Mouse (Mus musculus) testis, postnatal 14 days (tissue): Measurements from ENCODE around the gene Agap1.

Experiments
- DNase-seq: peaks from one replicate; pipeline ENCODE4 v3.0.0; 2021; ENCODE audit warnings: low spot score

Gene Agap1

DNA sequence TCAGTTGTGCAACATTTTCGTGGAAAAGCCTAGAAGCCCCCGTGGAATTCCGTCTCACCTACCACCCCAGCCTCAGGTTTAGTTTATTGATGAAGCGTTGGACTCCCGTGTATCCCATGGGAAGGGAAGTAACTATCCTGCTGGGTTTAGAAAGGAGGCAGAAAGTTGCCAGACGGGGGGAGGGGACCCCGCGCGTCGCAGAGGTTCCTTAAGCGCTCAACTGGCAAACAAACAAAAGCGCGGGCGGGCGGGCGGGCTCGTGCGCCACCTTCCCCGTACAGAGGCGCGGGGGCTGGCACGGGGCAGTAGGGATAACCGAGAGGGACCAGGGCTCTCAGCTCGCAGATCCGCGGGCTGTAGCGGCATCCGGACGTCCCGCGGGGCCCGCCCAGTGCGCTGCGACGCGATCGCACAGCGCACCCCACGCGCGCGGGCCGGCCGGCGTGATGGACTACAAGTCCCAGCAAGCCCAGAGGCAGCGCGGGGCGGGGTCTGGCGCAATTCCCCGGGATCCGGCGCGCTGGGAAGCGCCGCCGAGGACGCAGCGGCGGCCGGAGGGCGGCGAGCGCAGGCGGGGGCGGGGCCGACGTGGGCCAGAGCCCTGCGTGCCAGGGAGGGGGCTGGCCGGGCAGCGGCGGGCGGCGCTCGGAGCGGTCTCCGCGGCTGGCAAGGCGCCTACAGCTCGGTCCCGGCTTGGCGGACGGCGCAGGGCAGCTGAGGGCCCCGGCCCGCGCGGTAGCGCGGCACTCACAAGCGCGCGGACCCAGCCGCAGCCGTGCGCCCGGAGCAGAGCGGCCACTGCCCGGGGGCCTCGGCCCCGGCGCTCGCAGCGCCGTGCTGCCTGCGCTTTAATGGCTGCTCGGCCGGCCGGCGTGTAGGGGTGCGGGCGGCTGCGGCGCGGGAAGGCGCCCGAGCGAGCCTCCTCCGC, at the start of gene Agap1:
TSS of gene Agap1 (plus strand) at position 611 of the 928 bp plus-strand sequence.
- peak; percentile 93 for DNase-seq

DNA sequence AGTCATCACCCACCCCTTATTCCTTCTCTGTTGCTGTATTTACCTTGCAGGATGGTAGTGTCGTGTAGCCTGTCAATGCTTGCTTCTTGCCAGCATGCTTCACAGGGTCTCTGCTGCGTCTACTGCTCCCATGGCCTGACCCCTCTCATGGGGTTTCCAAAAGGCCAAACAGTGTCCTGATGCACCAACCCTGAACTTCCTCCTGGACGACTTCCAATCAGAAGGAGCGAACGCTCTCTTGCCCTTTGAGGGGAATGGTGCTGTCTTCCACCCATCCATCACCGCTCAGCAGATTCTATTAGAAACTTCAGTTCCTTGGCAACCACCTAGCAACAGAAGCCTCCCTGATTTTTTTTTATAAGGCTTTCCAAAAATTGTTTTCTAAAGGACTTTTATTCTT, 48.6 kb upstream of the Agap1 start:
- DNase-seq, result no peak

- DNase-seq, result no peak
Observed at GRCm38 (mm10) chr1:89407986-89408385, 46.6 kb upstream of the Agap1 start.

- peak; percentile 71 for DNase-seq
Observed at GRCm38 (mm10) chr1:89413122-89413521, 41.5 kb upstream of the Agap1 start.

DNA sequence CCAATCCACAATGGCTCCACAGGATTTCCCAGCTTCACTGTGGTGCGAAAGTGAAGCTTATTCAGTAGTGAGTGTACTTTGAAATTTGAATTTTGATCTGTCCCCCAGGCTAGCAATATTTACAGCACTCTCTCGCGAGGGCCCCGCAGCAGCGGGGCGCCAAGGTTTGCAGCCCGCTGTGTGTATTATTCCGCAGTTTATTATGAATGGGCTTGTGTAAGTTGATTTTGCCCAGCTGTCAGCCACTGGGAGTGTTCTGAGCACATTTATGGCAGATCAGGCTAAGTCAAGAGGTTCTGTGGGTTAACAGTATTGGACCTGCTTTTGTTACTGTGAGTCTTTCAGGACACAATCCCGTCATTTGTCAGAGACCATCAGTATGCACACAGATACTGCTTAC, 40.0 kb upstream of the Agap1 start:
- no peak for DNase-seq

DNA sequence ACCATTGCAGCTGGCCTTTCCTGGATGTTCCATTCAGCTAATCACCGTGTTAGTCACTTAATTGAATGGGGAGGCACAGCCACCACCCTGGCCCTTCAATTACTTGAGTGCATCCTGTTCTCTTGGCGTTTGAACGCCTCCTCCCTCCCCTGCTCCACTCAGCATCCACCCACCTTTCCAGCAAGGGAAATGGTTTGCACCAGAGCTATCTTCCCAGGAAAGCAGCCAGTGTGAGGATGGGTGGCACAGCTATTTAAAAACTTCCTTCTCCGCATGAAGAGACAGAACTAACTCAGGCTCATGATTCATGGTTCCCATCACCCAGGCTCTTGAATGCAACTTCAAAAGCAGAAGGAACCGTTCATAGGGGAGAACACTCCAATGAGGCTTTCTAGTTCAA, 37.7 kb upstream of the Agap1 start:
- DNase-seq, result no peak

GRCm38 (mm10) chr1:89420642-89421041, 34.0 kb upstream of the Agap1 start:
- DNase-seq, result no peak

GRCm38 (mm10) chr1:89421401-89421800, 33.2 kb upstream of the Agap1 start:
- peak; percentile 41 for DNase-seq

GRCm38 (mm10) chr1:89424563-89424962, 30.0 kb upstream of the Agap1 start:
- no peak for DNase-seq

DNA sequence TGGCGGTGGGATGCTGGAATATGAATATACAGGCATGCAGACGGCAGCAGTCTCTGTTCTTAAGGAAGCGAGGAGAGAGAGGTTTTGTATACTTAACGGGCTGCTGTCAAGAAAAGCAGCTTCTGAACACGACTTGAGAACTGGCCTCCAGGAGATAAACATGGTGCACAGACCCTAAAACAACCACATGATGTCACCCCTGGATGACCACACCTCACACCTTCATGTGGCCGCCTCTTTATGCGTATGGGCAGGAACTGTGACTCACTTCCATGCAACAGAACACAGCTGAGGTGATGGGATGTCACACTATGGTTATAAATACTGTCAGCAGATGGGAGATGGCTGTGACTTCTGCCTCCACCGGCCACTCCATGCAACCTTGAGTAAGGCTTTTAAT, 28.5 kb upstream of the Agap1 start:
- DNase-seq, result no peak

- DNase-seq, result no peak
Observed at GRCm38 (mm10) chr1:89428671-89429070, 25.9 kb upstream of the Agap1 start.

GRCm38 (mm10) chr1:89429946-89430640, 24.5 kb upstream of the Agap1 start:
- no peak for DNase-seq

DNA sequence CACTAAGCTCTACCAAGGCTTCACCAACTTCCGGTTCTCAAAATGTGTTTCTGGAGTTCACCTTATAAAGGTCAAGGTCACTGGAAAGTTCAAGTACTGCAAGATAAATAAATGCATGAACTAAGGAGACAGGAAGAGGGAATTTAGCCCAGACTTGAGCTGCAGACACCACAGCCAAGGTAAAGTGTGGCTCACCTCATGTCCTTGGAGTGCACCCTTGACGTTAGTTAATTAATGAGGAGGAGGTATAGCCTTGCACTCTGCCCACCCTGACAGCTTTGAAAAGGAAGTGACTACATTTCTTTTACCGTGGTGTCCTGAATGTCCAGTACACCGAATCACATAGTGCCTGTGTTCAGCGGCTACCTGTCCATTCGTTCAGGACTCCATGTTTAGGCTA, 15.3 kb upstream of the Agap1 start:
- no peak for DNase-seq

GRCm38 (mm10) chr1:89441236-89441897, 13.2 kb upstream of the Agap1 start:
- no peak for DNase-seq

DNA sequence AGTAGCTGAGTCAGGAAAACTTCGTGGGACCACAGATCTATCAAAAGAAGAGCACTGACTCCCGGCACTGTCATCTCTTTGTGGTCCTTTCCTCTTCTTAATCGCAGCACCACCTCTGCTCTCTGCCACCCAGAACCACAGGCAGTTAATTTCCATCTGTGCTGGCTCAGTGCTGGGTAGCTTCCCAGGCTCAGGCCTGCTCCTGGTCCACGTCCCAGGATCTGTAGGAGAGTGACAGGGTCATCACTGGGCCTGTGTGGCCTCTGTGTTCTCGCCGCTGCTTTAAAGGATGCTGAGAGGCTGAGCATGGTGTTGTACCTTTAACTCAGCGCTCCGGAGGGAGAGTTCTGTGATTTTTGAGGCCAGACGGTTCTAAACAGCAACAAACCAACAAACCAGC, 11.1 kb upstream of the Agap1 start:
- DNase-seq, result no peak

GRCm38 (mm10) chr1:89444014-89444413, 10.6 kb upstream of the Agap1 start:
- no peak for DNase-seq

DNA sequence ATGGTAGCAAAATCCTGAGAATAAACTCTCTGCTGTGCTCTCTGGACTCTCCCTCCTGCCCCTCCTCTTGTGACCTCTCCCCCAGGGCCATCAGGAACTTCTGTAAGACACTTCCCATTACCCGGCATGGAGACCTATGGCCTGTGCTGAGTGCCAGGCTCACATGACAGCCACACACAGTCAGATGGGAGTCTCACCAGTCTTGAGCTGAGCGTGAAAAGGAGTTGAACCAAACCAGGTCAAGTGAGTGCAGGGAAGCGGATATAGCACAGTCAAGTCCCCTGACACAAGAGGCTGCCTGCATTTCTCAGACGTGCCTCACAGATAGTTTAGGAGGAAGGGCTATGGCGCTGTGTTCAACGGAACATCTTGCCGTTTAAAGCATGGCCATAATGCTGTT, 4.5 kb upstream of the Agap1 start:
- DNase-seq, result no peak

DNA sequence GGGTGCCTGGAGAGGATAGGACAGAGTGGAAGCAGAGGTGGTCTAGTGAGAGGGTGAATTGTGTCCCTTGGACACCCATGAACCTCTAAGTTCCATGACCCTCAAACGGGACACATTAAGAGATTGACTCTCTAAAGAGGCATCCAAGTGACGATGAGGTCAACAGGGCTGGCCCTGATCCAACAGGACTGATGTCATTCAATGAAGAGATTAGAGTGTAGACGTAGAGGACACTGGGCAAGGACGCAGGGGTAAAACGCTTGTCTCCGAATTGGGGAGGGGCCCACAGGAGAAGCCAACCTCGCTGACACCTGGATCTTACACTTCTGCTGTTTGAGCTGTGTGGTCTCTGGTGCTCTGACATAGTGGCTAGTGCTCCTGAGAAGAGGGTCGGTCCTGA, 2.5 kb upstream of the Agap1 start:
- DNase-seq, result no peak

DNA sequence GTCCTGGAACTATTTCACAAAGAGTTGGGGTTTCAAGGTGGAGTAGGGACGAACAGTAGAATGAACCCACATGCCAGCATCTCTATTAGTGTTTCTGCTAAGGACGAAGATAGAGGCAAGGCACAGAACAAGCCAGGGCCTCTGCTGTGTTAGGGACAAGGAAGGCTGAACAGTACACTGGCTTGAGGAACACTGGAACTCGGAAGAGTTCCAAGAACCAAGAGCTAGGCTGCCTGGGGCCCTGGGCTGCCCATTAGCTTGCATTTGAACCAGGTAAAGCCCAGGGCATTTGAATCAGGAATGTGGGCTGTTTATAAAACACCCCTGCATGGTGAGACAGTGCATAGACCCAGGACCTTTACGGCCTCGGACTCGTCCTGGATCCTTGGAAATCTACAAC, 940 bp upstream of the Agap1 start:
- DNase-seq, result no peak

GRCm38 (mm10) chr1:89455421-89456091, 950 bp downstream of the Agap1 start:
- DNase-seq, result peak; percentile 36

GRCm38 (mm10) chr1:89456456-89456855, 1.9 kb downstream of the Agap1 start:
- DNase-seq, result no peak
